Mouse (Mus musculus) embryonic facial prominence, embryonic 11.5 days (tissue): Measurements from ENCODE around the gene Mc1r. TPM values are rescaled to one million over a fixed set of nuclear protein-coding genes. Genes with fewer than 3 reads are reported as not detected.

Experiments
- ATAC-seq: fragments of 200-750 bp; cut with Nextera tagmentation; replicated peaks from 2 replicates; pipeline ENCODE4 v1.8.0; 2017; ENCODE audit warnings: low read depth; ENCODE audit not compliant: insufficient number of reproducible peaks, low FRiP score, low TSS enrichment
- DNase-seq: peaks from one replicate; pipeline ENCODE4 v3.0.0-alpha.2; 2015; ENCODE audit warnings: low spot score
- H3K27ac ChIP-seq: fragments of 300-500 bp; sonication (generic); replicated peaks from 2 replicates; pipeline ENCODE4 v1.5.1; 2014; ENCODE audit warnings: mild to moderate bottlenecking, low read depth, low read length, control low read depth
- H3K27me3 ChIP-seq: fragments of 300-500 bp; sonication (generic); 2 replicates; pipeline ENCODE4 v1.6.1; 2014; ENCODE audit warnings: mild to moderate bottlenecking, low read length, moderate library complexity, mixed read lengths; ENCODE audit not compliant: control insufficient read depth, insufficient read depth
- H3K36me3 ChIP-seq: fragments of 300-500 bp; sonication (generic); replicated peaks from 2 replicates; pipeline ENCODE4 v1.6.1; 2014; ENCODE audit warnings: low read depth, mild to moderate bottlenecking, low read length, moderate library complexity, mixed read lengths; ENCODE audit not compliant: control insufficient read depth, insufficient read depth
- H3K4me1 ChIP-seq: fragments of 300-500 bp; sonication (generic); 2 replicates; pipeline ENCODE4 v1.6.1; 2014; ENCODE audit warnings: low read length, mixed read lengths; ENCODE audit not compliant: control insufficient read depth, insufficient read depth
- H3K4me2 ChIP-seq: fragments of 300-500 bp; sonication (generic); 2 replicates; pipeline ENCODE4 v1.6.1; 2014; ENCODE audit warnings: low read depth, mild to moderate bottlenecking, control low read depth, low read length, moderate library complexity
- H3K4me3 ChIP-seq: fragments of 300-500 bp; sonication (generic); 2 replicates; pipeline ENCODE4 v1.5.1; 2014; ENCODE audit warnings: low read depth, low read length, control low read depth
- H3K9ac ChIP-seq: fragments of 300-500 bp; sonication (generic); replicated peaks from 2 replicates; pipeline ENCODE4 v1.6.1; 2014; ENCODE audit warnings: mild to moderate bottlenecking, control low read depth, low read length
- H3K9me3 ChIP-seq: fragments of 300-500 bp; sonication (generic); replicated peaks from 2 replicates; pipeline ENCODE4 v1.6.1; 2016; ENCODE audit warnings: mild to moderate bottlenecking, low read length, inconsistent platforms, mixed read lengths; ENCODE audit not compliant: control insufficient read depth
- WGBS: fragments of 180-500 bp; shearing (Covaris S2); extraction: QIAGEN DNeasy Blood & Tissue Kit; methylation state at CpG from one replicate; pipeline ENCODE4 v1.1.7; 2014; 5-methylcytosine and 5-hydroxymethylcytosine counted together
- polyA plus RNA-seq: library from polyadenylated mRNA; unstranded; fragments of >200 nt; fragmentation: Nextera tagmentation; extraction: Ambion mirVana; gene quantifications from 2 replicates; pipeline ENCODE4 v1.2.1, GENCODE M21; 2014

Mc1r gene
- polyA plus RNA-seq, 1 experiment from 2014 or later, result not detected

DNA sequence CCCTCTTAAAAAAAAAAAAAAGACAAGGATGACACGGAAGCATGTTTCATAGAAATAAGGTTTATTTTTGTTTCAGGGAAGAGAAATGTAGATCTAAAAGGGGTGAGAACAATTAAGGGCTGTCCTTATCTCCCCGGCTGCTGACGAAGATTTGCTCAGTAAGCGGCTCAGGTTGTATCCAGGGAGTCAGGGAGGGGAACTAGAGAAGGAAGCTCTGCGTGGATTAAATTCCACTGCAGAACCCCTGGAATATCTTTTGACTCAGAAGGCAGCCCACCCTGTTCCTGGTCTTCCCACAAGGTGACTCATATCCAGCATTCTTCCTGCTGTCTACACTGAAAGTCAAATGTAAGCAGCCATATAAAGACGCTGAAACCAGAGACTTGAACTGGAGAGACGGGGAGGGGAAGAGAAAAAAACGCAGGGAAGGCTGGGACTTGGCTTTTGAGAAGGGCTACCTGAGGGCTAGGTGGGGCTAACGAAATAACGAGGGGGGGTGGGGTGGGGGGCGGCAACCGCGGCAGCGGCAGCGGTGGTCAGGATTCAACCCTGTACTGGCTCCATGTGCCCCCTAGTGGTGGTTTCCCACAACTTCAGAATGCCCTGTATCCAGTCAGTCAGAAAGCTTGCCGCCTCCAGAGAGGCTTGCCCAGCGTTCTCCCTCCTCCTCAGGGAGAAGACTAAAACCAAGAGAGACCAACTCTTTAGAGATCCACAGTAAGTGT, 15.3 kb downstream of the Mc1r start:
- no peak overlapping the region for H3K27ac ChIP-seq
- no peaks in the 10 kb centered on the region for H3K4me1 ChIP-seq
- H3K36me3 ChIP-seq, result no peaks in the 10 kb centered on the region
- no peak overlapping the region for H3K4me3 ChIP-seq
- WGBS, result 19% methylated on average over 17 of the region's 17 CpGs
- no peak overlapping the region for H3K9ac ChIP-seq
- no peak overlapping the region for H3K4me2 ChIP-seq
- no peaks in the 10 kb centered on the region for H3K9me3 ChIP-seq
- DNase-seq, result peak; percentile 84
- ATAC-seq, result no peak; the same call in 1 of the 2 replicates
- H3K27me3 ChIP-seq, result no peaks in the 10 kb centered on the region

DNA sequence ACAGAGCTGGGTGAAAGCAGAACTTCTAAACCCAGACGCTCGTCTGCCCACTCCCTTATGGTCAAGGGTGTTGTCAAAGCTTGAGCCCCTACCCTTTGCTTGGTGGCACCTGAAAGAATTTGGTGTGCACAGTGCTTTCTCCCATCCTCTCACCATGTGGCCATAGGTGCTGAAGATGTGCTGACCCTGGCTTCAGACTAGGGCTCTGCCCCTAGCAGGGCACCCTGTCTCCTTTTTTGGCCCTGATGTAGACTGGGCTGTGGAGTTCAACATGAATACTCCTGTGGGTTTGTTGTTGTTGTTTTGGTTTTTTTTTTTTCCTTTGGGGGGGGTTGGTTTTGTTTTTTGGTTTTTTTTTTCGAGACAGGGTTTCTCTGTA, 15.9 kb downstream of the Mc1r start:
- H3K36me3 ChIP-seq, result no peaks in the 10 kb centered on the region
- H3K4me3 ChIP-seq, result no peak overlapping the region
- 13% methylated on average over 3 of the region's 3 CpGs for WGBS
- H3K4me1 ChIP-seq, result no peaks in the 10 kb centered on the region
- DNase-seq (no peak), ATAC-seq (no peak)
- no peak overlapping the region for H3K9ac ChIP-seq
- no peak overlapping the region for H3K27ac ChIP-seq
- H3K9me3 ChIP-seq, result peaks cover 3% of the 10 kb centered on the region
- no peaks in the 10 kb centered on the region for H3K27me3 ChIP-seq
- H3K4me2 ChIP-seq, result no peak overlapping the region

DNA sequence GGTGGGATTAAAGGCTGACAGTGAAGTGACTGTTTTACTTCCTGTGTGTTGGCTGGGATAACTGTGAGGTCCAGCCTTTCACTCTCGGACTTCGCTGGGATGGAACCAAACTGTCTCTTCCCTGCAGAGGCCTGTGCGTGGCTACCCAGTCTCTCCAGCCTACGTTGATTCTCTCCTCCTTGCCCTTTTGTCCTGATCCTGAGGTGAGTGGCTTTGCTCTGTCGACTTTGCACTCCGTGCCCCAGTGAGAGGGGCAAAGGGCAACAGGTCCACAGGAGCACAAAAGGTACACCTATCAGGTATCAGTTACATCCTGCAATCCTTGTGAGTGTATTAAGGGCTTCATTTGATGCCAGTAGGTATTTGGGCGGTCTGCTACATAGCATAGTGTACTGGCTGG, 16.5 kb downstream of the Mc1r start, which contains the start of gene Def8:
Def8 (plus strand) TSS at position 87 of the 400 bp plus-strand sequence.
- no peak within 1 kb of the TSS for H3K4me2 ChIP-seq

DNA sequence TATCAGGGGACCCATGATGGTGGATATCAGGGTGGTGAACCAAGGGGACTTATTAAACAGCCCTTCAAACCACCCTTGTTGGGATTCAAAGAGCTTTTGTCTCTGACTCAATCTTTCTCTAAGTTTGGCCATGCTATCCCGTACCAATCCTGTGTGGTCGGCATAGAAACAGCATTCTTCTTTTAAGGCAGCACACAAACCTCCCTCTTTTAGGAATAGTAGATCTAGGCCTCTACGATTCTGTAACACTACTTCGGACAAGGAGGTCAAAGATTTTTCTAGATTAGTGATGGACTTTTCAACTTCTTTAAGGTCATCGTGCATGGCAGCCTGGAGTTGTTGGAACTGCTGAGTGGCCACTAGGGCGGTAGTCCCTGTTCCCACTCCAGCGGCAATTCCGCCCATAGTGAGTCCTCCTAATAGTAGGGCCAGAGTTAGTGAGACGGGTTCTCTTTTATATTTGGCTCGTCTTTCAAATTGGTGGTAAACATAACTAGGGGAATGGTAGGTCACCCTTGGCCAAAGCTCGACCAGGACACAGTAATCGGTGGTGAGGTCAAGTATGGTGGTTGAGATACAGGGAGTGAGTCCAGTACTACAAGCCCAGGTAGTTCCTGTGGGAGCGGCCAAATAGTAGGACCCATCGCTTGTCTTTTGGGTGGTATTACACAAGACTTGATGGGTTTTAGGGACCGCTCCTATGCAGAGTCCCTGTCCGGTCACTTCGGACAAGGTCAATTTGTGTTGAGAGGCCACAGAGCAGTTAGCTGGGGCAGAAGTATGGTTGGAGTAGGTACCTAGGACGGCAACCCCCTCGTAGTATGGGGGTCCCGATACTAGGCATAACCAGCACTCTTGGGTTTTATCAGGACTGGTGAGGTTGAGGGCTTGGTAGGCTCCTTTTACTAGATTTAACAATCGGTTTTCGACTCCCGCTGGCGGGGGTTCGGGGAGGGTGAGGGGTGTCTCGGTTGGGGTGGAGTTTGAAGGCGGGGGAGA, 19.9 kb downstream of the Mc1r start:
- 93% methylated on average over 27 of the region's 27 CpGs for WGBS
- DNase-seq, result no peak

More for the DNA sequence above, 16.5 kb downstream of the Mc1r start, which contains the start of gene Def8:
- H3K4me1 ChIP-seq, result no peaks in the 10 kb centered on the region
- no peak for ATAC-seq
- WGBS, result 62% methylated on average over 7 of the region's 7 CpGs
- no peaks in the 10 kb centered on the region for H3K27me3 ChIP-seq
- peaks cover 7% of the 10 kb centered on the region for H3K9me3 ChIP-seq
- H3K4me3 ChIP-seq, result no peak within 1 kb of the TSS
- H3K27ac ChIP-seq, result no peak within 1 kb of the TSS
- no peak within 1 kb of the TSS for H3K9ac ChIP-seq
- DNase-seq, result no peak
- no peaks in the 10 kb centered on the region for H3K36me3 ChIP-seq

DNA sequence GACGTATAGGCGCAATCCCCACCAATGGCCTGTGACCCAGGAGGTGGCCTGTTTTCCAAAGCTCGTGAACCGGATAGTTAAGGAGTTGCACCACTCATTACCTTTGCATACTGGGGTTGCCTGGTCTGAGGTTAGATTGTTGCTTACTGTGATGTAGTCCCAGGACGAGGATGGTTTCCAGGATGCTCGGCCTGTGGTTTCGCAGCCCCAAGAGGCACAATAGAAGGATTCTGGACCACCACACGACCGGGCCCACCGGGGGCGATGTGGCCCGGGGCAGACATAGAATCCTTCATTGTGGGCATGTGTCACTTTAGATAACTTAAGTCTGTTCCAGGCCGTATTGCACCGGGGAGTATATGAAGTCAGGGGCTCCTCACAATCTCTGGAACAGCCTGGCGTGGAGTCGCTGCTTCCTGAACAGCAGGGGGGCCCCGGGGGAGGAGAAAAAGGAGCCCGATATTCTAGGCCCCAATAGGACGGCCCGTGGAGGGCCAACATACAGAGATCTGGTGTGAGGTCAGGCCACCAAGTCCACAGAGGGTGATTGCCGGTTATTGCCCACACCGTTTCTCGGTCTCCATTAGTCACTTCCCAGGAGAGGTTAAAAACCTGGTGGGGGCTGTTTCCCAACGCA, 20.9 kb downstream of the Mc1r start:
- ATAC-seq, result no peak
- no peaks in the 10 kb centered on the region for H3K27me3 ChIP-seq
- peaks cover 11% of the 10 kb centered on the region for H3K9me3 ChIP-seq
- no peak for DNase-seq
- no peak overlapping the region for H3K4me2 ChIP-seq
- no peak overlapping the region for H3K4me3 ChIP-seq
- no peak overlapping the region for H3K27ac ChIP-seq
- H3K4me1 ChIP-seq, result no peaks in the 10 kb centered on the region
- no peak overlapping the region for H3K9ac ChIP-seq
- no peaks in the 10 kb centered on the region for H3K36me3 ChIP-seq
- 95% methylated on average over 24 of the region's 24 CpGs for WGBS

More for the DNA sequence above, 19.9 kb downstream of the Mc1r start:
- ATAC-seq, result no peak
- H3K27me3 ChIP-seq, result no peaks in the 10 kb centered on the region
- H3K4me3 ChIP-seq, result no peak overlapping the region
- H3K9me3 ChIP-seq, result peaks cover 11% of the 10 kb centered on the region
- H3K27ac ChIP-seq, result no peak overlapping the region
- no peak overlapping the region for H3K4me2 ChIP-seq
- H3K4me1 ChIP-seq, result no peaks in the 10 kb centered on the region
- no peak overlapping the region for H3K9ac ChIP-seq
- H3K36me3 ChIP-seq, result no peaks in the 10 kb centered on the region

DNA sequence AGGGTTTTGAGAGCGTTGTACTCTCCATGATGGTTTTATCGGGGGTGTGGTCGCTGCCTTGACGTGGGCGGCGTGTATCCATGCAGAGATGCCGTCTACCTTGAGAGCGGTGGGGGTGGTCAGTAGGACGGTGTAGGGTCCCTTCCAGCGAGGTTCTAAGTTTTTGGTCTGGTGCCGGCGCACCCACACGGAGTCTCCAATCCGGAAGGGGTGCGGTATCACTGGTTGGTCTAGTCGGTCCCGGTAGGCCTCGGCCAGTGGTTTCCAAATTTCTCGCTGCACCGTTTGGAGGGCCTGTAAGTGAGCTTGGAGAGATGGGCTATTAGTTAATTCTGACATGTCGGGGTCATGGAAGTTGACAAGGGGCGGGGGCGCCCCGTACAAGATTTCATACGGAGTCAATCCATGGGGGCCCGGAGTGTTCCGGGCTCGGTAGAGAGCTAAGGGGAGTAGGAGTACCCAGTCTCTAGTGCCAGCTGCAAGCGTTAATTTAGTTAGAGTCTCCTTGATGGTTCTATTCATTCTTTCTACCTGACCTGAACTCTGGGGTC, 21.5 kb downstream of the Mc1r start:
- H3K9me3 ChIP-seq, result peaks cover 11% of the 10 kb centered on the region
- no peaks in the 10 kb centered on the region for H3K36me3 ChIP-seq
- 98% methylated on average over 29 of the region's 29 CpGs for WGBS

DNA sequence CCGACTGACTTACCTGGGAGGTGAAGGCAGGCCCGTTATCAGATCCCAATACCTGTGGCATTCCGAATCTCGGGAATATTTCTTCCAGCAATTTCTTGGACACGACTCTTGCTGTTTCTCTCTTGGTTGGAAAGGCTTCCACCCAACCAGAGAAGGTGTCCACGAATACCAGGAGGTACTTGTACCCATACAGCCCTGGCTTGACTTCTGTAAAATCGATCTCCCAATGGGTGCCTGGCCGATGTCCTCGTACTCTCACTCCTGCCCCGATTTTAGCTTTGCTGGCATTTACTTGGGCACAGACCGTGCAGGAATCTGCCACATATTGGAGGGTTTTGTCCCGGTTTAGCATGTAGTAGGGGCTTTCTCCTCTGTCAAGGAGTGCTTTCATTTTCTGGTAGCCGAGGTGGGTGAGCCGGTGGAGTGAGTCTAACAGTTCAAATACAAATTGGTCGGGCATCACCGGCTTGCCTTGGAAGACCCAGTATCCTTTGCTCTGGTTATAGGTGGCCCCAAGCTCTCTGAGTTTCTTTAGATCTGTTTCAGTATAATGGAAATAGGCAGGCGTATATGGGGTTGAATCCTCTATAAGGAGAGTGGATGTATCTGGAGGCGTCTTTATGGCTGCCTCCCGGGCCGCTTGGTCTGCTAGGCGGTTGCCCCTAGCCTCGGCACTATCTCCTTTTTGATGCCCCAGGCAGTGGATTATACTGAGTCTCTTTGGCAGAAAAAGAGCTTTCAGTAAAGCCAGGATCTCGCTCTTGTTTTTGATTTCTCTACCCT, 22.2 kb downstream of the Mc1r start:
- H3K4me3 ChIP-seq, result no peak overlapping the region
- WGBS, result 95% methylated on average over 23 of the region's 23 CpGs
- no peaks in the 10 kb centered on the region for H3K4me1 ChIP-seq
- no peaks in the 10 kb centered on the region for H3K27me3 ChIP-seq
- no peak overlapping the region for H3K4me2 ChIP-seq
- no peak for DNase-seq
- no peak for ATAC-seq
- no peak overlapping the region for H3K9ac ChIP-seq
- peaks cover 11% of the 10 kb centered on the region for H3K9me3 ChIP-seq
- no peak overlapping the region for H3K27ac ChIP-seq
- no peaks in the 10 kb centered on the region for H3K36me3 ChIP-seq

More for the DNA sequence above, 21.5 kb downstream of the Mc1r start:
- no peak overlapping the region for H3K4me2 ChIP-seq
- no peak for ATAC-seq
- H3K27ac ChIP-seq, result no peak overlapping the region
- DNase-seq, result no peak
- H3K4me1 ChIP-seq, result no peaks in the 10 kb centered on the region
- H3K9ac ChIP-seq, result no peak overlapping the region
- no peak overlapping the region for H3K4me3 ChIP-seq
- no peaks in the 10 kb centered on the region for H3K27me3 ChIP-seq
